Mouse (Mus musculus): ENCODE measurements around the gene Slc6a16.

DNA sequence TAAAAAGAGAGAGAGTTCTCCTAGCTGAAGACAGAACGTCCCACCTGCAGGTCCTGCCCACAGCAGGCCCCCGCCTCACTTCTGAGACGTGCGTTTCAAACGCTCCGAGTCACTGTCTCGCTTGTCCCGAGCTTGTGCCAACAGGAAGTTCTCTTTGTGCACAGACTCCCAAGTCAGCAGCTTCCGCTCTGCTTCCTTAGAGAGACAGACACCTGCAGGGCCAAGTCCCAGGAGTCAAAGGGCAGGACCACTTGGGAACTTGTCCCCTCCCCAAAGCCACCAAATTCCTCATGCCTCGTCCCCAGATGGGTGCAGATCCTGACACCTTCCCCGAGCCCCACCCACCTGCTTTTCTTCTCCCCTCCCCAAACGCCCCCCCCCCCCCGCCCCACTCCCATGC lies 64.0 kb downstream of the Slc6a16 start:
- TF ChIP-seq ZC3H11A (IDR thresholded peaks at IDR 0.05; ENCODE audit: borderline replicate concordance, low read depth, low read length) (no peak), MAFK (IDR thresholded peaks at IDR 0.05; ENCODE audit: insufficient read depth, low read depth, low read length) (no peak), CHD2 (IDR thresholded peaks at IDR 0.05; ENCODE audit: low read depth, low read length) (no peak)

Data from ES-E14 (cell line).